Mouse (Mus musculus) embryonic facial prominence, embryonic 10.5 days (tissue): ENCODE data around the gene Vmn1r83. TPM values are rescaled to one million over a fixed set of nuclear protein-coding genes. Genes with fewer than 3 reads are reported as not detected.

Source experiments
- DNase-seq: peaks from one replicate; pipeline ENCODE4 v3.0.0-alpha.2; 2017; ENCODE audit warnings: low spot score
- H3K27ac ChIP-seq: fragments of 300-500 bp; sonication (generic); replicated peaks from 2 replicates; pipeline ENCODE4 v1.5.1; 2016; ENCODE audit warnings: mild to moderate bottlenecking
- H3K27me3 ChIP-seq: fragments of 300-500 bp; sonication (generic); replicated peaks from 2 replicates; pipeline ENCODE4 v1.6.1; 2016; ENCODE audit warnings: low read depth, mild to moderate bottlenecking; ENCODE audit not compliant: poor library complexity, severe bottlenecking
- H3K36me3 ChIP-seq: fragments of 300-500 bp; sonication (generic); replicated peaks from 2 replicates; pipeline ENCODE4 v1.6.1; 2016; ENCODE audit warnings: mild to moderate bottlenecking, moderate library complexity
- H3K4me1 ChIP-seq: fragments of 300-500 bp; sonication (generic); 2 replicates; pipeline ENCODE4 v1.6.1; 2016
- H3K4me3 ChIP-seq: fragments of 300-500 bp; sonication (generic); 2 replicates; pipeline ENCODE4 v1.5.1; 2016; ENCODE audit warnings: mild to moderate bottlenecking, moderate library complexity
- H3K9me3 ChIP-seq: fragments of 300-500 bp; sonication (generic); 2 replicates; pipeline ENCODE4 v1.6.1; 2016; ENCODE audit warnings: mild to moderate bottlenecking
- WGBS: fragments of 180-500 bp; shearing (Covaris S2); methylation state at CpG from one replicate; pipeline ENCODE4 v1.1.7; 2016; 5-methylcytosine and 5-hydroxymethylcytosine counted together
- microRNA-seq: library from miRNA; unstranded; fragments of <30 nt; microRNA quantifications from one replicate; pipeline ENCODE4, GENCODE M21; 2017
- polyA plus RNA-seq: library from polyadenylated mRNA; unstranded; fragments of >200 nt; fragmentation: Nextera tagmentation; extraction: Ambion mirVana; gene quantifications from 2 replicates; pipeline ENCODE4 v1.2.1, GENCODE M21; 2016

Vmn1r83 gene
- 0.06 TPM in 1 of 2 replicates, not detected in the other for polyA plus RNA-seq

DNA sequence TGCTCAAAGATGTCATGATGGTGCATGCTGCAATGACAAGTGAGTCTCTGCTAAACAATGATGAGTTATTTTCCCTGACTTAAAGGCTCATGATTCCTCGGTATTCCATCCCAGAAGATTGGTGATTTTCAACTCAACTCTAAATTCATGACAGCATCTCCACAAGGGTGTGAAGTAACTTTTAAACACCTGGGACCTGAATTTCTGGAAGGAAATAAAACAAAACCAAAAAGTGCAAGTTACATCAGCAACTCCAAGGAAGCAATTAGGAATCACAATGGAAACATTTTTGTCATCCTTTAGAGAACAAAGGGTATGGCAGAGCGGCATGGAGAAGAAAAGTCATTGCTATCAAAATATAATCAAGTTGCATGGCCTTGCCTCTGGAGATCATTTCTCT, at the start of gene Vmn1r83:
Gene Vmn1r83 (minus strand): TSS at position 101 of the 400 bp plus-strand sequence.
- no peak within 1 kb of the TSS for H3K4me3 ChIP-seq
- no peak within 1 kb of the TSS for H3K27ac ChIP-seq
- no peaks in the 10 kb centered on the region for H3K27me3 ChIP-seq
- H3K4me1 ChIP-seq: no peaks in the 10 kb centered on the region
- H3K9me3 ChIP-seq: peaks cover 33% of the 10 kb centered on the region
- no peak for DNase-seq
- no peaks in the 10 kb centered on the region for H3K36me3 ChIP-seq
- WGBS: 82% methylated on average over 2 of the region's 2 CpGs

GRCm38 (mm10) chr7:12369173-12369572, 39.9 kb upstream of the Vmn1r83 start, which contains the start of gene Vmn1r84:
Gene Vmn1r84, minus strand, starts transcription at chr7:12369273.
- no peaks in the 10 kb centered on the region for H3K27me3 ChIP-seq
- DNase-seq: no peak
- peaks cover 15% of the 10 kb centered on the region; the same call in 1 of the 2 replicates for H3K9me3 ChIP-seq

GRCm38 (mm10) chr7:12300130-12300529, 29.2 kb downstream of the Vmn1r83 start, which contains the start of gene Vmn1r82:
Gene Vmn1r82, plus strand, starts transcription at chr7:12300430.
- 69% methylated on average over 2 of the region's 2 CpGs for WGBS

More at GRCm38 (mm10) chr7:12369173-12369572, 39.9 kb upstream of the Vmn1r83 start, which contains the start of gene Vmn1r84:
- Histone ChIP-seq H3K27ac (no peak within 1 kb of the TSS), H3K36me3 (no peaks in the 10 kb centered on the region), H3K4me1 (no peaks in the 10 kb centered on the region), H3K4me3 (no peak within 1 kb of the TSS)
- WGBS: 65% methylated on average over 1 of the region's 1 CpGs

More at GRCm38 (mm10) chr7:12300130-12300529, 29.2 kb downstream of the Vmn1r83 start, which contains the start of gene Vmn1r82:
- no peak within 1 kb of the TSS for H3K4me3 ChIP-seq
- H3K27ac ChIP-seq: no peak within 1 kb of the TSS
- H3K27me3 ChIP-seq: no peaks in the 10 kb centered on the region
- peaks cover 17% of the 10 kb centered on the region for H3K9me3 ChIP-seq
- no peaks in the 10 kb centered on the region for H3K36me3 ChIP-seq
- no peak for DNase-seq
- H3K4me1 ChIP-seq: no peaks in the 10 kb centered on the region

Small RNA genes within 50 kb of the gene (microRNA-seq; reads per million reads assigned to microRNA genes)
- not detected for gene Gm23521

Other genes starting within 250 kb of the Vmn1r83 start
- gene Vmn1r78, start 179.2 kb downstream of the Vmn1r83 start, polyA plus RNA-seq: not detected in 2 replicates
- not detected in 2 replicates for gene Vmn1r79, start 158.2 kb downstream of the Vmn1r83 start, polyA plus RNA-seq
- gene Vmn1r80, start 140.2 kb downstream of the Vmn1r83 start, polyA plus RNA-seq: not detected in 2 replicates
- gene Vmn1r81, start 61.2 kb downstream of the Vmn1r83 start, polyA plus RNA-seq: not detected in 2 replicates
- gene Vmn1r82, start 29.1 kb downstream of the Vmn1r83 start, polyA plus RNA-seq: not detected in 2 replicates
- not detected in 2 replicates for gene Vmn1r84, start 39.8 kb upstream of the Vmn1r83 start, polyA plus RNA-seq
- gene Zfp551, start 93.3 kb upstream of the Vmn1r83 start, polyA plus RNA-seq: 3.3 and 3.9 TPM in 2 replicates
- gene Zfp606, start 148.8 kb upstream of the Vmn1r83 start, polyA plus RNA-seq: 36.6 and 38.6 TPM in 2 replicates
- not detected in 2 replicates for gene 2900092C05Rik, start 183.0 kb upstream of the Vmn1r83 start, polyA plus RNA-seq